Mouse (Mus musculus) c-Kit-negative CD71-positive TER-119-positive erythroid progenitor cells, embryonic 14.5 days (primary cell): Measurements from ENCODE around the gene Surf6.
"Not testable (repeated sequence)": the region's sequence is repeated elsewhere in the genome, so short reads cannot be mapped to it uniquely, and the experiment has no call there.

Source experiments
- DNase-seq: peaks from one replicate; pipeline ENCODE4 v3.0.0-alpha.2; 2013; ENCODE audit warnings: low read depth, low spot score

Gene Surf6

DNA sequence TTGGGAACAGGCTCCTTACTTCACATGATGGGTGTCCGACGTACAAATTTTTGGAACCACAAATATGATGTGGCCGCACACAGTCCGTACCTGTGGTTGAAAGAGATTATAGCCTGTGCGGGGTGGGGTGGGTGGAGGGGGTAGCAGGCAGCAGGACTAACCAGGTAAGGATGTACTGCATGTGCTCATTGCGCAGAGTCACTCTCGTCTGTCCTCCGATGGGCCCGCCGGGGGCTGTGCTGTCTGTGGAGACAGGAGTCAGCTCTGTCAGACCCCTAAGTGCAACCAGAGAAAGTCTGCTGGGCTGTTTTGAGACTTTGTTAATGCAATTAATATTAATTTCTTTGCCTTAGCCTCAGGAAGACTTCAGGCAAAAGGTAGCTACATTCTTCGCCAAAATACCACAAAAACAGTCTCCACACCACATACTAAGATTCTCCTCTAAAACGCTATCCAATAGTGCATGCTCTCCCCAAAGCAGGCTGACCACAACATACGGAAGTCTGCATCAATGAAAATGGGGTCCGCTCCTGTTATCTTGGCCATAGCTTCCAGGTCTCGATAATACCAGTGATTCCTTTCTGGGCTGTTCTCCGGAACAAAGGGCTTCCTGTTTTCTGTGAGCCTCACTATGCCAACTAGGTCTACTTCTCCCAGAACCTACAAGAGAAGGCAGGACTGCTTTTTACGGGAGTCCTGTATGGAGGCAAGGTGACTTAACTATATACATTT, 10.9 kb upstream of the Surf6 start:
- no peak for DNase-seq

DNA sequence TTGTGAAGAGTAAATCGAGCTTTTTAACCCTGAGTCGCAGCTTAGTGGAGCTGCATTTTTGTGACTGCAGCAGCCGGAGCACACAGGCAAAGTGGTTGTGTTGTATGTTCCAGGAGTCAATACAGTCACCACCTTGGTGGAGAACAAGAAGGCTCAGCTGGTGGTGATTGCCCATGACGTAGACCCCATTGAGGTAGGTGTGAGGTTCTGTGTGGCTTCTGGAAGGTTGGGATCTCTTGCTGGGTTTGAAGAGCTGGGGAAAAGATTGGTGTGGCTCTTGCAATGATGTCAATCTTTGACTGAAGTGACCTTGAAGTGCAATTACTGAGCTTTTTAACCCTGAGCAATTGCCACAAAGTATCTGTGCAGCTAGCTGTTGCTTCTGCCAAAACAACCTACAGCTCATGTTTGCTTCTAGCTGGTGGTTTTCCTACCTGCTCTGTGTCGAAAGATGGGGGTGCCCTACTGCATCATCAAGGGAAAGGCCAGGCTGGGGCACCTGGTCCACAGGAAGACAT, 9.6 kb upstream of the Surf6 start:
- no peak for DNase-seq

DNA sequence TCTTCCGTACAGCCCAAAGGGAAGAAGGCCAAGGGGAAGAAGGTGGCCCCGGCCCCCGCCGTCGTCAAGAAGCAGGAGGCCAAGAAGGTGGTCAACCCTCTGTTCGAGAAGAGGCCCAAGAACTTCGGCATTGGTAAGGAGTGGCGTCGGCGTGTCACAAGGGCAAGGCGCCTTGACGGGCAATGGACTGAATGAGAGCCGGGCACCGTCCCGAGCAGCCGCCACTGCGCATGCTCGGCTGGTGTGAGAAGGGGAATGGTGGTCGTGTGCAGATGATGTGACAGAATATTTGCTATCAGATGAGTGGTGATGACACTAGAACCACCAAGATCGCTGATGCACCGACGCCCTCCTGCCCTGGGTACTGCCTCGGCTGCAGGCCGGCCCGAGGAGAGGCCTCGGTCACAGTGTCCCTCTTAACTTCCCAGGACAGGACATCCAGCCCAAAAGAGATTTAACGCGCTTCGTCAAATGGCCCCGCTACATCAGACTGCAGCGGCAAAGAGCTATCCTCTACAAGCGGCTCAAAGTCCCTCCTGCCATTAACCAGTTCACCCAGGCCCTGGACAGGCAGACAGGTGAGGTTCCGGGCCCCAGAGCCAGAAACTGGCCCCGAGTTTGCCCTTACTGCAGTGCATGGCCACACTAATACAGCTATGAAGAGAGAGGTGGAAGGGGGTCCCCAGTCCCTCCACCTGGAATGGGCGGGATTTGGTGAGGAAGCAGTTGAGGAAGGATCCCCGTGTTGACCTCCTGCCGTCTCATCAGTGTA, 8.5 kb upstream of the Surf6 start:
- no peak for DNase-seq

GRCm38 (mm10) chr2:26910124-26910993, 7.7 kb upstream of the Surf6 start, which contains the start of the genes Med22 and Rpl7a:
Gene Med22, minus strand, starts transcription at chr2:26910677.
Gene Rpl7a, plus strand, starts transcription at chr2:26910764.
- DNase-seq: peak; percentile 99

- no peak for DNase-seq
These were observed 6.7 kb upstream of the Surf6 start for GRCm38 (mm10) chr2:26909387-26909784.

DNA sequence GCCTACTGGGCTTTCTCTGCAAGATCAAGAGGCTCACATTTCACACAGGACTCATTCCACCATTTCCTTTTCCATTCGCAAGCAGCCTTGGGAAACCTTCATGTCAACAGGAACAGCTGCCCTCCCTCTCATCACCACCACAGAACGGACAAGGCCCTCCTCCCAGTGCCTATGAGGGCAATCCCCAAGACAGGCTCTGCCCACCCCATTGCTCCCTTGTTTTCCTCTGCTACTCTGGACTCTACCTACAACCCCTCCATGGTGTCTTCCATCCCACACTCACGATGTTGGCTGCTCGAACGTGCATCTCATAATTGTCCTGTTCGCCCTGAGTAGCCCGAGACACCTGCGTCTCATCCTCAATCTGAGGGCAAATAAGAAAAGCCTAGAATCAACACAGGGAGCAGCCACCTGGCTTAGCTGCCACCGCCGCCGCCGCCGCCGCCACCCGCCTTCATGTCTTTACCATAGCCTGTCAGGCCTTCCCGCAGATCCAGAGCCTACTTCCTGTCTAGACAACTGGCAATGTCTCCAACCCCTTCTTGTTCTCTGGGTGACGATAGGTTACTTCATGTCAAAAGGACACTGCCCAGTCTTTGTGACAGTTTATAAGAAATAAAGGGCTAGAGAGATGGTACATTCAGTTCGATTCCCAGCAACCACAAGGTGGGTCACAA, 6.2 kb upstream of the Surf6 start:
- DNase-seq: no peak

- DNase-seq: no peak
These were observed 4.4 kb upstream of the Surf6 start for GRCm38 (mm10) chr2:26907109-26907508.

DNA sequence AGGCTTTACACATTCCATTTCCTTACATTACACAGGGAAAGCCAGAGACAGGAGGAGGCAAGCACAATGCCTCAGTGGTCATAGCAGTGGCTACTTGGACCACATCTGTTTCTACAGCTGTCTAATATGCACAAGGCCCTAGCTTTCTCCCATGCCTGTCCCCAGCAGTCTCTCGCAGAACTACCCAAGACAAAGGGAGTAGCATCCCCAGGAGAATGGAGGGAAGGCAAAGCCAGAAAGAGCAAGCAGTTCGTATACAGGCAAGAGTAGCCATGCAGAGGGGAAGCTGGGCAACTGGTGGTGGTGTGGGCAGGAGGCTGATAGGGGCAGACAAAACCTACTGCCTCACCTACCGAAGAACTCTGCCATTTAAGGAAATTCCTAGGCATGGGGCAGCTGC, 3.8 kb upstream of the Surf6 start:
- no peak for DNase-seq

DNA sequence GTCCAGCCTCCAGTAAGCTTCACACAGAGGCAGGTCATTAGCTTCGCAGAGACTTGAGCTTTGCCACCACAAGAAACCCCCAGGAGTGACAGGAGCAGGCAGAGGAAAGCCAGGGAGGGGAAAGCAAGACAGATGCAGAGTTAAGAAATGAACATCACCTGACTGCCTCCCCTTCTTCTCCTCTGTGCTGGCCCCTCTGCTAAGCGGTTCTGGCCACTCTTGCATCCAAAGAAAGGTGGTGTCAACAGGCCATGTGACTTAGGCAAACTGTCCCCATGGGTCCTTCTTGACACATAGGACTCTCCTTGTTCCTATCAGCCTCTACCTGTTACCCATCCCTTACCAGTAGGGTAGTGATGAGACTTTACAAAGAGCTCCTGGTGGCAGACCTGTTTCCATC, 3.3 kb upstream of the Surf6 start:
- no peak for DNase-seq

DNA sequence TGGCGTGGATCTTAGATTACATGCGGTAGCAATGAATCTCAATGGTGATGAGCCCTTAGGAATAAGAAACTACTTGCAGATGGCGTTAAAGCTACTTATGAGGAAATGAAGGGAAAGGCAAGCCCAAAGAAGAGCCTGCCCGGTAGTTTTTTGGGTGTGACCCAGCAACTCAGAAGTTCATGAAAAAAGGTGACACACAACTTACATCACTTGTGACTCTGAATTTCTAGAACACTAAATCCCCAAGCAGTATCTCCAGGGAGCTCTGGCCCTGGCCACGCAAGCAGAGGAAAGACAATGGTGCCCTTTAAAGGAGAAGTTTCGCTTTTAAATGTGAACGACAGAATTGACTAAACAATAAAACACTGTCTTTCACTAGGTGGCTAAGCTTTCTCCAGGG, 632 bp upstream of the Surf6 start:
- DNase-seq: no peak

DNA sequence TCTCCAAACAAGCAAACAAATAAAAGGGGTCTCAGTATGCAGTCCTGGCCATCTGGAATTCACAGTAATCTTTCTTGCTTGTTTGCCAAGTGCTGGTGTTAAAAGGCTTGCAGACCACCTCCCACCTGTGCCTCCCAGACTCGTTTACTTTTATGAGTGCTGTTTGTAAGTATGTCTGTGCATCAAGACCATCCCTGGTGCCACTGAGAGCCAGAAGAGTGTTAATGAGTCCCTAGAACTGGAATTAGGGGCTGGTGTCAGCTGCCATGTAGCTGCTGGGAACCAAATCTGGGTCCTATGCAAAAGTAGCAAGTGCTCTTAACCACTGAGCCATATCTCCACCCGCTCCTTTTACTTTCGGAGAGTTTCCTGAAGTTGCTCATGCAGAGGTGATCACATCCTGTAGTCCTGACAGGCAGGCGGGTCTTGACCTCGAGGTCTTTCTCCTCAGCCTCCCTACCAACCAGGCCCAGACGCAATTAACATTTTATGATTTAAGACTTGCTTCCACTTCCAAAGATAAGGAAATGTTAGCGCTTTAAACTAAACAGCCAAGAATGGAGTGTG, 762 bp downstream of the Surf6 start:
- no peak for DNase-seq

DNA sequence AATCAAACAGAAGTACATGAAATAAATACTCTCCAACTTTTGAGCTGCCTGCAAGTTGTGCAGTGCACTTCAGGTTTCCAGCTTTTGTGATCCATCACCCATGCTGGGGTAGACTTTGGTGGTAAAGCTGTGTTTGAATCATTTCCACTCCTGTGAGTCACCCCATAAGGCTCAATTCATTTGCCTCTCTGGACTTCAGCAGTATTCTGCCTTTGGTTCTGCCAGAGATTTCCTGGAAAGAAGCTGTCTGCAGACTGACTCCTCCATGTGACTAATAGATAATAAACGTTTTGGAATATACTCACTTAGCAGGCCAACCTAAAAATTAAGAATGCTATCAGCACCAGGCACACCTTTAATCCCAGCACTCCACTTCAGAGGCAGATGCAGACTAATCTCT, 1.9 kb downstream of the Surf6 start:
- DNase-seq: no peak

GRCm38 (mm10) chr2:26895898-26896297, 6.8 kb downstream of the Surf6 start:
- DNase-seq: no peak

DNA sequence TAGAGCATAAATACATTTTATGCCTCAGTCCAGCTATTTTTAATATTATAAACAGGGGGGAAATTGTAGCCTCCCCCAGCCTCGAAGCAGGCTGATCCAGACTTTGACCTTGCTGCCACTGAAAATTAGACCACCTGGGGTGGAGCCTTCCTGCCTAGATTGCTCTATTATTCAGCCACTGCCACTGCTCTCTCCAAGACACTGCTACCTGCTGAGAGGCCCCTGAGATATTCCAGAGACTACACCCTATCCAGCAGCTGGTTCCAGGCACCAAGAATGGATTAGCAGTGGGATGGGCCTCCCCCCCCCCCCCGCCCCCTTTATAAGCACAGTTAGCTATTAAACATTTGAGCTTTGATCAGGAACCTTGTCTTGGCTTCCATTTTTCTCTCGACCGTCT, 16.5 kb downstream of the Surf6 start:
- DNase-seq: not testable (repeated sequence)

DNA sequence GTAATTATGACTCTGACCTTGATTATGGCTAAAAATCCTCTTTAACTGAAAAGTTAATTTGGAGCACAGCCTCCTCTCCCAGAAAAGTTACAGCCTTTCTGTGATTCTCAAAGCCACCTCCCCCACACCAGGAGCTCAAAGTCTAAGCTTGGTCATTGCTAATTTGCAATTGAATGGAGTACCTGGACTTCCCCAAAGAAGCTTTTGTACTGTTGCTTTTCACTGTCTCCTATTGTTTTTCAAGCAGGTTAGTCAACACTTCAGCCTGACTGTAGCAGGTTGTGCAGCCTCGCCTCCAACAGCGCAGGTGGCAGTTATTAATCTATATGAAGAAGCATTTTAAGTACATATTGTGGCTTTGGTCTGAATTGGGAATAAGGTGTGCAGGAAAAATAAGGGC, 17.1 kb downstream of the Surf6 start:
- not testable (repeated sequence) for DNase-seq

- DNase-seq: no peak
These were observed 24.1 kb downstream of the Surf6 start for GRCm38 (mm10) chr2:26878571-26878970.

- no peak for DNase-seq
These were observed 32.0 kb downstream of the Surf6 start for GRCm38 (mm10) chr2:26870666-26871065.

- no peak for DNase-seq
These were observed 37.8 kb downstream of the Surf6 start, which contains the start of gene Abo for GRCm38 (mm10) chr2:26864879-26865278. Gene Abo, minus strand, starts transcription at chr2:26864979.

GRCm38 (mm10) chr2:26862856-26863255, 39.8 kb downstream of the Surf6 start:
- no peak for DNase-seq

DNA sequence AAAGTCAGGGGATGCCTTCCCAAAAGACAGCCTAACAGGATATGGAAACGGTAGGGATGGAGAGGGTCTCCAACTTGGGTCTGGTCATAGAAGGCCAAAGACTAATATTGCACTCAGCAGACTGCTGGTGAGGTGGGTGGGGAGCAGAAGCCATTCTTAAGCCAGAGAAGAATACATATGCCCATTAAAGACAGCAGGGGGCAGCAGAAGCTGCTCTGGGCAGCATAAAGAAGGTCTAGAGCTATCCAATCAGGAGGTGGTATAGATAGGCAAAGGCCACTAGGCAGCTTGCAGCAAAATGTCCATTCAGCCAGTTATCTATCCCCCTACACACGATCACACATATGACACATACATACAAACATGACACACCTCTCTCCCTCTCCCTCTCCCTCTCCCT, 55.0 kb downstream of the Surf6 start:
- no peak for DNase-seq
